Mouse (Mus musculus): ENCODE results near the gene Apof. TPM values are rescaled to one million over a fixed set of nuclear protein-coding genes. Genes with fewer than 3 reads are reported as not detected.

Apof gene
- total and polyA plus RNA-seq, 3 experiments, result 0.66 to 1.3 (median 0.99) TPM

DNA sequence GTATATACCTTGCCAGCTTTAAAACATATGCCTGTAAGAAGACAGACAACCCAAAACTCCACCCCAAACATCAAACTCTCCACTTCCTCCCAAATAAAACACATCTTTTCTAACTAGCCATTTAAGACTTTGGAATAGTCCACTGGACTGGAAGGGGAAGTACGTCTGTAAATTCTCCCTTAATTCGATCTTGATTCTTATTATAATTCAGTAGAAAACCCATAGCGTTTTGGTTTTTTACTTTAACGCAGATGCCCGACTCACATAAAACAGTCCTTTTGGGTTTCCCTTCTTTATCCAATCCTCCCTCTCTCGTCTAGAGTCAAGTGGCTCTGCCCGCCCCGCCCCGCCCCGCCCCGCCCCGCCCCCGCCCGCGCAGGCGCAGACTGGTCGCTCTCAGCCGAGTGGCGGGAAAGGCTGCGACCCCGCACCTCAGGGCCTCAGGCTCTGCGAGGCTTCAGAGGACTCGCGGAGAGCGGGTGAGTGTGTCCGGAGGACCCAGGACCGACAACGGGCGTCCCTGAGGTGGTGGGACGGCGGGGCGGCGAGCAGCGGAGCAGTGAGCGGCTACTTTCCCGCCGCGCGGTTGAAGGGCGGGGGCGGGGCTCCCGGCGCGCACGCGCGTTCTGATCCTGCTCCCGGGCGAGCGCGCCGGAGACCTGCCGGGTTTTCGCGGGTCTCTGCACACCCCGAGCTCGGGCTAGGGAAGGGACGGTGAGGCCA, 36.6 kb upstream of the Apof start, which contains the start of gene Timeless (continued):
- TF ChIP-seq USF1 (IDR thresholded peaks at IDR 0.05; ENCODE audit: low read depth, low read length) (no peak), MYC (IDR thresholded peaks at IDR 0.05; ENCODE audit: low read depth, low read length) (no peak), CTCF (conservative IDR thresholded peaks at IDR 0.05 in 1 of 2, IDR thresholded peaks at IDR 0.05 in 1 of 2; ENCODE audit: low read depth in 2 of 2, low read length in 2 of 2) (no peak), MAZ (IDR thresholded peaks at IDR 0.05; ENCODE audit: low read depth, low read length) (no peak), IRF4 (IDR thresholded peaks at IDR 0.05; ENCODE audit: low read depth, low read length) (no peak), NRF1 (IDR thresholded peaks at IDR 0.05; ENCODE audit: low read depth, low read length) (peak; percentile 80), SMC3 (IDR thresholded peaks at IDR 0.05; ENCODE audit: low read depth, low read length) (no peak), RAD21 (IDR thresholded peaks at IDR 0.05; ENCODE audit: low read depth, low read length) (no peak), ZKSCAN1 (IDR thresholded peaks at IDR 0.05; ENCODE audit: borderline replicate concordance, low read depth, low read length) (no peak), POLR2A (IDR thresholded peaks at IDR 0.05; ENCODE audit: low read depth, low read length) (peak; percentile 86), SIN3A (IDR thresholded peaks at IDR 0.05; ENCODE audit: low read length) (peak; percentile 78; the same call in 1 of the 2 replicates), MAX (IDR thresholded peaks at IDR 0.05; ENCODE audit: low read length) (peak; percentile 48; the same call in 1 of the 2 replicates)

DNA sequence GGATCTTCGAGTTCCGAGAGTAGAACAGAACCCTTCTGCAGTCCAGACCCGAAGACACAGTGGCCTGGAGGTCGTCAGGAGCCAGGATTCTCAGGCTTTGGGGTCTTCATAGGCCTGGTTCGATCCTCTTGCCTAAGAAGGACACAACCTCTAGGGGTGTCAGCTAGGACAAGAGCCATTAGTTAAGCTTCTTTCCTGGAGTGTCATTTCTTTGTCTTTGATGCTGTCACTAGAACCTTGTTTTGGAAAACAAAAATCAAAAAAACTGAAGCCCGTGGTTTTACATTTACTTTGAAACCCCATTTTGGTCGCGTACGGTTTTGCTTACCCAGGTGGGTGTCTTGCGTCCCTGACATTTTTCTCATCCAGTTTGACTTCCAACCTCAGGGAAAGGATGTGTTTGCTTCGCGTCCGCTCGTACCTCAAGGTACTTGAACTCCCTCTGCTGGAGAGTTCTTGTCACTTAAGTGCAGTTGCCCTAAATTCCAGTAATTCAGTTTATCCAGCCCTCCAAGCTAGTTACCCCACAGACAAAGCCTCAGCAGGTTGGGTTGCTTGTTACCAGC, 36.0 kb upstream of the Apof start:
- Histone ChIP-seq H3K36me3 (replicated peaks in 1 of 2; ENCODE audit: control insufficient read depth in 1 of 2, insufficient read depth in 1 of 2, low read length in 1 of 2) (peaks cover 3 to 25% of the 10 kb centered on the region in 2 experiments), H3K4me2 (ENCODE audit: insufficient read depth, low read depth, poor library complexity, severe bottlenecking) (peak overlapping the region; percentile 87), H3K9me3 (replicated peaks; ENCODE audit: low read length) (no peaks in the 10 kb centered on the region), H3K9ac (ENCODE audit: insufficient read depth, low read depth) (peak overlapping the region; percentile 100), H3K79me2 (replicated peaks; ENCODE audit: control insufficient read depth, extremely low read depth, insufficient read depth, poor library complexity, severe bottlenecking) (peaks cover 17% of the 10 kb centered on the region), H3K4me3 (replicated peaks in 1 of 3; ENCODE audit: low read depth in 2 of 3, low read length in 2 of 3, poor library complexity in 1 of 3) (peak overlapping the region; percentile 72 to 99 (median 93)), H3K27ac (ENCODE audit: insufficient read depth, low read depth) (peak overlapping the region; percentile 91), H3K4me1 (ENCODE audit: control insufficient read depth in 1 of 2, insufficient read depth in 2 of 2) (peaks cover 2 to 28% of the 10 kb centered on the region in 2 experiments; a peak in 2 of 4 replicates), H3K27me3 (replicated peaks) (no peaks in the 10 kb centered on the region)
- in situ Hi-C loops (cut with MboI; ENCODE audit: low pct_ligation_motif_present, low pct_unique_long_range_greater_than_20kb, low sequenced_read_pairs), result no loop called here
- dilution Hi-C loops (cut with MboI; ENCODE audit: extremely low pct_ligation_motif_present, extremely low pct_unique_long_range_greater_than_20kb, low sequenced_read_pairs), result no loop called here
- TF ChIP-seq SIN3A (IDR thresholded peaks at IDR 0.05; ENCODE audit: low read length) (peak; percentile 26; the same call in 1 of the 2 replicates), GABPA (IDR thresholded peaks at IDR 0.05; ENCODE audit: insufficient replicate concordance, low read depth, low read length) (no peak), SMC3 (IDR thresholded peaks at IDR 0.05; ENCODE audit: low read depth, low read length) (peak; percentile 64), MYC (IDR thresholded peaks at IDR 0.05; ENCODE audit: low read depth, low read length) (peak; percentile 21; the same call in 1 of the 2 replicates), CHD1 (IDR thresholded peaks at IDR 0.05; ENCODE audit: low read depth, low read length) (0 out of 2 replicates have a peak, but pooled peaks have one; percentile 4), RAD21 (IDR thresholded peaks at IDR 0.05; ENCODE audit: low read depth, low read length) (peak; percentile 62), CTCF (conservative IDR thresholded peaks at IDR 0.05 in 1 of 2, IDR thresholded peaks at IDR 0.05 in 1 of 2; ENCODE audit: low read depth in 2 of 2, low read length in 2 of 2) (peak; percentile 54 to 77), TBP (conservative IDR thresholded peaks at IDR 0.05; ENCODE audit: low read depth, low read length) (peak; percentile 55; the same call in 1 of the 2 replicates), ZC3H11A (IDR thresholded peaks at IDR 0.05; ENCODE audit: low read depth, low read length) (no peak)
- DNase-seq (ENCODE audit: extremely low read depth), result peak; percentile 83
